Mouse (Mus musculus) left cerebral cortex, adult 11 months (tissue): ENCODE results near the gene Ugt1a10.
"Not testable (repeated sequence)": the region's sequence is repeated elsewhere in the genome, so short reads cannot be mapped to it uniquely, and the experiment has no call there.

Experiments
- DNase-seq: peaks from one replicate; pipeline ENCODE4 v3.0.0; 2022; ENCODE audit warnings: low spot score

Ugt1a10 gene

DNA sequence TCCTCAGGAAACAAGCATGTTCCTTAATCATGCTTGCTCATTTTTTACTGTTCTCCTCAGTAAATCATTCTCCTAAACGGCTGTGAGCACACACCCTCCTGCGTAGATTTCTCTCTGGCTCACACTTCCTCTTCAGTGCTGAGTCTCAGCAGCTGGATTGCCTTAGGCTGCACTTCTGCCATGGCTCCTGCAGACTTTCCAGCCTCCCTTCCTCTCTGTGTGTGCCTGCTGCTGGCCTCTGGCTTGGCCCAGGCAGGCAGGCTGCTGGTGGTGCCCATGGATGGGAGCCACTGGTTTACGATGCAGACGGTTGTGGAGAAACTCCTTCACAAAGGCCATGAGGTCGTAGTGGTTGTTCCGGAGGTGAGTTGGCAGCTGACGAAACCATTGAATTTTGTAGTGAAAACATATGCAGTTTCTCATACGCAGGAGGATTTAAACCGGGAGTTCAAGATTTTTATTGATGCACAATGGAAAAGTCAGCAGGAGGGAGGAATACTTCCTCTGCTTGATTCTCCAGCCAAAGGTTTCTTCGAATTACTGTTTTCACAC lies 39.8 kb downstream of the Ugt1a10 start, which contains the start of gene Ugt1a7c:
Gene Ugt1a7c, plus strand, starts transcription at position 122 of the 552 bp plus-strand sequence.
- DNase-seq: no peak

DNA sequence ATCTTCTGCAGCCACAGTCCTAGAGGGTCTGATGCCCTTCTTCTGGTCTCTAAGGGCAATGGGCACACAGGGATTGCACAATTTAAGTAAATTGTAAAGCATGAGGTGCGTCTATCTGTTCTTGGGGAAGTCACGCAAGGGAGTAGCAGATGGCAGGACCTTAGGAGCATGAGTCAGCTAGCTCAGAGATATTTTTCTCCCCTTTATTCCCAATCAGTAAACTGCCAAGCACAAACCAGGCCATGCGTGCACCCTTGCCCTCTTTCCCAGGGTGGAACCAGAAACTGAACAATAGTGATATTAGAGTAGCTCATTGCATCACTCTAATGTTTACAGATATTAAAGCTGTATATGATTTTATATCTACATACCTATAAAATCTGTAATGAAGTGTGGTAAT lies 43.4 kb downstream of the Ugt1a10 start:
- DNase-seq: not testable (repeated sequence)

DNA sequence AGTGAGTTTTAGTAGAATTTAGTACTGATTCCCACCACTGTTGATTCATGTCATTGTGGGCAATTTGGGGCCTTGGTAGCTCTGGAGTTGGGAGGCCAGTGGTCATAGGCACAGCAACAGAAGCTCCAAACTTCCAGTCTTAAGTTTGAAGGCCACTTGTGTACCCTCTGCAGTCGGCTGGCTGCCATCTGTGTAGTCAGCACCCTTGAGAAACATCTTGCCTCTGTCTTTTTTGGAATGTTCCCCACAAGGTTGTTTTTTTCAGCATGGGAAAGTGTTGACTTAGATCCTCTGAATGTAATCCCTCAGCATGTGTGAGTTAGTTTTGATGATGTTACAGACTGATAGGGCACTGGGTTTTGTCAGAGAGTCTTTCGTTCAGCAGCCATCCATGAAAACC lies 44.5 kb downstream of the Ugt1a10 start:
- DNase-seq: not testable (repeated sequence)

DNA sequence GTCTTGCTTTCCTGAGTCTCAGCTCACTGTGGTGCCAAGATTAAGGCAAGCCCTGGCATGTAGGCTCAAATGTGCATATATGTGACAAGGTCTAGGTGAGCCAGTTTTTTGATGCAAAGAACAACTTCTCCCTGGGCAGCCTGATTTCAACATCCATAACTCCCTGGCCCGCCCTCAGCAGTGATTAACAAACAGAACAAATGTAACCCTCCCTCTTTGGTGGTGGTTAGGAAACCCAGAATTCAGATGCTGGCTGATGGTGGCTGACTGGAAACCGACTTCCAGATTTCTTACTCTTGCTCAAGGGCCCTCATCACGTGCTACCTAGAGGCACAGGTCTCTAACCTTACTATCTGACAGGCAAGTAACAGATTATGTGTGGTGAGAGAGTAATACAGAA lies 47.8 kb downstream of the Ugt1a10 start, which contains the start of gene Ugt1a6b:
Gene Ugt1a6b, plus strand, starts transcription at position 234 of the 400 bp plus-strand sequence.
- not testable (repeated sequence) for DNase-seq

DNA sequence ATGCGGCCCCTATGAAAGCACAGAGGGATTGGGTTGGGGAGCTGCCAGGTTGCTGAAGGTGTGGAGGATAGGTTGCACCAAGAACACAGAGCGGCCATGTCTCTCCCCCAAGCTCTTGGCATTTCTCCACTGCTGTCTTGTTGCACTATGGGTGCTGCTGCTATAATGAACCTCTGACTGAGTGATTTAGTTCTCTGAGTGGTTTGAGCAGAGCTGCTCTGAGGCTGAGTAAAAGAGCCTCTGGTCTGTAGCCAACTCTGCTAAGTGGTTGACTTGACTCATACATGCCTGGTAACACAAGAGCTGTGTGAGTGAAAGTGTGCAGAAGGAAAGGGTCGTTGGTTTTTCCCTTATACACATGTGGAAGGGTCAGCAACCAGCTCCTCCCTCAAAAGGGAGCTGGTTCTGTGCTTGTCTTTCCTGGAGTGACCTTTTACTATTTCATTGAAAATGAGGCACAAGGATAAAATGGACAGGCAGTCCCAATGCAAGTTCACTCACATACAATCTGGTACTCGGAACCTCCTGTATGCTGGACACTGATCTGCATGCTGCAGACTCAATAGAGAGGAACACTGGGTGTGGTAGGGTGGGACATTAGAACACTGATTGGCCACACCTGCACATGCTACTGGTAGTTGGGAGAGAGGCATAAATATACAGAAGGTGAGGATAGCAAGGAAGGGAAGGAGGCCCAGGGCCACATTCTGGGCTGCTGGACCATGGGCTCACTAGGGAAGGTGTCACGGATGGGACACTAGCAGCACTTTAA lies 48.7 kb downstream of the Ugt1a10 start:
- DNase-seq: not testable (repeated sequence)

DNA sequence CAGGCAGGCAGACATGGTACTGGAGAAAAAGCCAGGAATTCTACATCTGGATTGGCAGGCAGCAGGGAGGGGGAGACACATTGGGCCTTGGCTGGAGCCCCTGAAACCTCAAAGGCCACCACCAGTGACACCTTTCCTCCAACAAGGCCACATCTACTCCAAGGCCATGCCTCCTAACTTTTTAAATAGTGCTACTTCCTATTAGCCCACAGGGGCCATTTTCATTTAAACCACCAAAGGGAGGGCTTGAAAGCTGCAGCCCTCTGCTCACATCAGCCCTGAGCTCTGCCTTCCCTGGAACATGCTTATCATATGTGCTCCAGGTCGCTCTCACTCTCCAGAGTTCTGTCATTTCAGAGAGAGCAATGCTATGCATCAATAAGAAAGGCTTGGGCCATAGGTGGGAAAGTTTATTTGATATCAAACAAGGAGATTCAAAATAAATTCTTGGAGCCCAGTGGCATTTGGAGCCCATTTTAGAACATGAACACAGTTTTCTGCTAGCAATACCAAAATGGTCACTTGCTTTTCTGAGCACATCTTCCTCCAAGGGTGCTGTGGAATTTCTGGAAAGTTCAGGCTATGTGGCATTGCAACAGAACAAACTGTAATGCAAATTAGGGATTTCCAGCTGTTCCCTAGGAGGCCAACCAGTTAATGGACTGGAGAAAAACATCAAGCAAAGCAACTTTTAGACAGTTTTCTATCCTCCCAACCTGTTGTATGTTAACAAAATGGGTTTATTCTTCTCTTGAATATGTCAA lies 49.7 kb downstream of the Ugt1a10 start:
- no peak for DNase-seq

DNA sequence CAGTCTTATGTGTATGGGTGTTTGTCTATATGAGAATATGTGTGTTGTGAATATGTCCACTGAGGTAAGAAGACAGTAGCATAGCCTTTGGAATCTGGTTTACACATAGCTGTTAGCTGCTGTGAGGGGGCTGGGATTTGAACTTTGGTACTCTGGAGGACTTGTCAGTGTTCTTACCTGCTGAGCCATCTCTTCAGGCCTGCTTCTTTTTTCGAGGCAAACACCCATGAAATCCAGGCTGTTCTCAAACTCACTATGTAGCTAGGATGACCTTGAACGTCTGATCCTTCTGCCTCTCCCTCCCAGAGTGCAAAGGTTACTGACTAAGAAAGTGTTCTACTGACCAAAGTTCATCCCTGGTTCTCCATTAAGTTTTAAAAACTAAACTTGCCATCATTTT lies 50.5 kb downstream of the Ugt1a10 start:
- DNase-seq: no peak

DNA sequence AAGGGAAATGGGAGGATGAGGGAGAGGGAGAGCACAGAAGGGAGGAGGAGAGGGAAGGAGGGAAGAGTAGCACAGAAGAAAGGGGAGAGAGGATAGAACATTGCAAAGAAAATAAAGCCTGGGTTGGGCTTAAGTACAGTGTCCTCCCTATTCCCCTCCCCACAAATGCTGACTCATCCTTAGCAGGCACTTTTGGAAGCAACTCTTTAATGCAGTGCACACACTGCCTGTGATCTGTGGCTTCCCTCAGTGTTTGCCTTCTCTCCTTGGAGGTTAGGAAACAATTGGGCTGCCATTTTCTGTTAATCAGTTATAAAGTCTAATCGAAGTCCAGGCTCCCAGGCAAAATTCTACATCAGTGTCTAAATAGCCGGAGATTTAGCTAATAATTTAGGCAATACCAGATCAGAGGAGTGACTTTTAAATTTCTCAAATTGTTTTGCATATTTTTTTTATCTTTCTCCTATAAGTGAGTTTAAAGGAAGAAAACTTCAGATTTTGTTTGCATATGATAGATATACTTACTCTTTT lies 53.9 kb downstream of the Ugt1a10 start:
- DNase-seq: not testable (repeated sequence)

DNA sequence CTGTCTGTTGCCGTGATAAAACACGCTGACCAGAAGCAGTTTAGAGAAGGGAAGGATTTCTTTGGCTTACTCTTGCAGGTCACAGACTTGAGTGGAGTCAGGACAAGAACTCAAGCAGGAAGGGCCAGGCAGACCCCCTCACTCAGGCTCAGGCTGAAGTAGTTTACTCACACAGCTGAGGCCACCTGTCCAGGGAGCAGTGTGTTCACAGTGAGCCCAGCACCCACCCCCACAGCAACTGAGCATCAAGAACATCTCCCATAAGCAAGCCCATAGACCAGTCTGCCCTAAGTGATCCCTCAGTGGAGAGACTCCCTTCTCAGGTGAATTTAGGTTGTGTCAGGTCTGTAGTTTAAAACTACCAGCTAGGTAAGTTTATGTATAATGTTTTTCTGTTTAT lies 54.4 kb downstream of the Ugt1a10 start:
- not testable (repeated sequence) for DNase-seq

DNA sequence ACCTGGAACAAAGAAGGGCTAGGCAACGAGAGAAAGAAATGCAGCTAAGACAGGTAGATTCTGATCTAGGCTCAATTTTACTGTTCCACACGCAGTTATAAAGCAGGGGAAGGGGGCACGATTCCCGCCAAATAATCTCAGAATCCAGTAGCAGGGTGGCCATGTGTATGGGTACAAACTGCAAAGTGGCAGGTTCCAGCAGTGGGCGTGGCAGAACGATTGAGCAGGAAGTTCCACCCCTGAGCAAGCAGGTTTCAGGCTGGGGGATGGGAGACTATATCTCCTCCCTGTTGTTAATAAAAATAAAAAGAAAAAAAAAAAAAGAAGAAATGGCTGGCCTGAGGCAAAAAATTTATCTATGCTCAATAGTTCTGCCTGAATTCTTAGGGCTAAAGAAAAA lies 57.6 kb downstream of the Ugt1a10 start:
- DNase-seq: not testable (repeated sequence)

DNA sequence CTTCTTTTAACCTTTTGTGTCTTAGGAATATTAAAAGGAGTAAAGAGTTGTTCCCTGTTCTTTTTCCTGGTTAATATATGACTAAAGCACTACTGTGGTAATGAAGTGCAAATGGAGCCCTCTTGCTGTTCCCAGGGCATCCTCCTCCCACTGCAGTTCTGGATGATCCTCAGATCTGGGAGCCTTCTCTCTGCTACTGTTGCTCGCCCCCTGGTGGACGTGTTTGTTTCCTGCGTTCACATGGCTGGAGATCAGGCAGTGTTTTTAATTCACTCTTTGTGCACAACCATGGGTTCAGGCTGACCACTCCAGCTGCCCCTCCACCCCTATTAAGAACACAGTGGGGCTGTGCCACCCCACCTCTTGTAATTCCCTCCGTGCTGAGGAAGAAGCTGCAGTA lies 65.4 kb downstream of the Ugt1a10 start:
- DNase-seq: not testable (repeated sequence)

DNA sequence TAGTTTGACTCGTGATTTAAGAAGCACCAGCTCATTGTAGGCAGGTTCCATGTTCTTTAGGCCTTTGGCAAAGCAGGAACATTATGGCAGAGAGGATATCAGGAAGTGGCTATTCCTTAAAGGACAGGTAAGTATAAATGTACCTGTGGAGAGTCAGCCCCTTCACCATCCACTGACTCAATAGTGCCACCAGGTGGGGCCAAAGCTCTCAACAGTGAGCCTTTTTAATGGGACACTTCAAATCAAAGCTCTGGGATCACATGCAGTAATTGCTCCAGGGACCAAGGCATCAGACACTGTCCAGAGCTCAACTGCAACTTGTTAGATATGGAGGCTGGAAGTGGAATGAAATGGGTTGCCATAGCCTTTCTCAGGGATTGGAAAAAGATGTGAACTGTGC lies 66.3 kb downstream of the Ugt1a10 start:
- not testable (repeated sequence) for DNase-seq

DNA sequence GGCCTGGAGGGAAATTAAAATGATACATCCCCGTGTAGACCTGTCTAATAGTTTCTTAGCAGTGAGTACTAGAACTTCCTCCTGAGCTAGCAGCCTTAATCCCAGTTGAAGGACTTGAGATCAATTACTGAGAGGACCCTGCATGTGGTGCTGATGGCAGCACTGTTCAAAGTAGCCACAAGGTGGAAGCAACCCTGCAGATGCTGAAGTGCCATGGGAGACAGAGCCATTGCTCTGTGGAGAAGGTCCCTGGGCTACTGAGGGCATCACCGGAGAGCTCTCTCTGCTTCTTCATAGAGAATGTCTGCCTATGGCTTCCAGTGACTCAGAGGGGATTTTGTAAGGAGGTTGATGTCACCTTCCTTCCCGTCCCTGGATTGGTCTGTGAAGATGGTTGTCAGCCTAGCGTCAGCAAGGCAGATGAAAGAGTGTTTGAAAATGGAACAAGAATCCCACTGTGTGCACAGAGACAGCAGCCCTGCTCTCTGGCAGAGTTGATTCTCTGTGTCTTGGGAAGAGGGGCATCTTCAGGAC lies 70.7 kb downstream of the Ugt1a10 start:
- DNase-seq: not testable (repeated sequence)

DNA sequence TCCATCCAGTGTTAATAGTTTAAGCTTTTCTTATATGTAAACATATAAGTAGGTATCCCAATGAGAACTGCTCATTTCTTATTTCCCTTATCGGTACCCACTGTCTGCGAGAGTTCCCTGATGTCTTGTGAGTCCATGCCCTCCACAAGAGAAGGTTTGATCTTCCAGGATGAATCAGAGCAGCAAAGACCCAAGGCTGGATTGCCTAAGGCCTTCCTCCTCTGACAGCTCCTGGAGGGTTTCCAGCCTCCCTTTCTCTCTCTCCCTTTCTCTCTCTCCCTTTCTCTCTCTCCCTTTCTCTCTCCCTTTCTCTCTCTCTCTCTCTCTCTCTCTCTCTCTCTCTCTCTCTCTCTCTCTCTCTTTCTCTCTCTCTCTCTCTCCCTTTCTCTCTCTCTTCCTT lies 73.9 kb downstream of the Ugt1a10 start:
- not testable (repeated sequence) for DNase-seq

DNA sequence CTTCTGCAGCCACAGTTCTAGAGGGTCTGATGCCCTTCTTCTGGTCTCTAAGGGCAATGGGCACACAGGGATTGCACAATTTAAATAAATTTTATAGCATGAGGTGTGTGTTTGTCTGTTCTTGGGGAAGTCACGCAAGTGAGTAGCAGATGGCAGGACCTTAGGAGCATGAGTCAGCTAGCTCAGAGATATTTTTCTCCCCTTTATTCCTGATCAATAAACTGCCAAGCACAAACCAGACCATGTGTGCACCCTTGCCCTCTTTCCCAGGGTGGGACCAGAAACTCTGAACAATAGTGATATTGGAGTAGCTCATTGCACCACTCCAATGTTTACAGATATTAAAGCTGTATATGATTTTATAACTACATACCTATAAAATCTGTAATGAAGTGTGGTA lies 75.0 kb downstream of the Ugt1a10 start:
- not testable (repeated sequence) for DNase-seq

DNA sequence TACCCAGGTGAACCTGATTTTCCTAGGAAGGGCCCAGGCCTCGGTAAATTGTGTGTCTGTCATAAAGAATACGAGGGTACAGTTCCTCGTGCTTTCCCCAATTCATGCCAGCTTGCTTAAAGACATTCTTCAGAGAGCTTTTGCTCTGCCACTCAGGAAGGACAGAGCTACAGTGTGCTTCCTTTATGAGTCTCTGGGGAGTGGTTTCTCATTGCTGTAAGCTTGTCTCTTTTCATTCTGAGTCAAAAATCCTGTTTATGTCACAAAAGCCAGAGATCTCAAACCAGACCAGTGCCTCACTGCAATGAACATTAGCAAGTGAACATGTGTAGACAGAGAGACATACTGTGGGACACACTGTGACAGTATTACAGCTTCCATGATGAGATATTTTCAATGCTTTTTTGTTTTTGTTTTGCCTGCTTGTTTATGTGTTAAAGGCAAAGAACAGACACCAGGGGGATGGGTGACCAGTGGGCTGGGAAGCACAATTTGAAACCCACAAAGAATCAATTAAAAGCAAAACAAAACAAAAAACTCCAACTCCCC lies 78.8 kb downstream of the Ugt1a10 start:
- no peak for DNase-seq

DNA sequence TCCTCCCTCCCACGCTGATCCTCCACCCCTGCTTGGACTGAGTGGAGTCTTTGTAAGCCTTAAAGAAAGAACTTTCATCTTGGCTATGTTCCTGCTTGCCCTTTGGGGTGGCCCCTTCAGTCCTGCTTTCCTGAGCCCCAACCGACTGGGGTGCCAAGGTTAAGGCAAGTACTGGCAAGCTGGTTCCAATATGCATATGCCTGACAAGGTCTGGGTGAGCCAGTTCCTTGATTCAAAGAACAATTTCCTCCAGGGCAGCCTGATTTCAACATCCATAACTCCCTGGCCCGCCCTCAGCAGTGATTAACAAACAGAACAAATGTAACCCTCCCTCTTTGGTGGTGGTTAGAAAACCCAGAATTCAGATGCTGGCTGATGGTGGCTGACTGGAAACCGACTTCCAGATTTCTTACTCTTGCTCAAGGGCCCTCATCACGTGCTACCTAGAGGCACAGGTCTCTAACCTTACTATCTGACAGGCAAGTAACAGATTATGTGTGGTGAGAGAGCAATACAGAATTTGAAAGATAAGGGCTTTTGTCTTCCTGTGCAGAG lies 79.3 kb downstream of the Ugt1a10 start, which contains the start of gene Ugt1a6a:
Gene Ugt1a6a, plus strand, starts transcription at position 353 of the 555 bp plus-strand sequence.
- DNase-seq: not testable (repeated sequence)

DNA sequence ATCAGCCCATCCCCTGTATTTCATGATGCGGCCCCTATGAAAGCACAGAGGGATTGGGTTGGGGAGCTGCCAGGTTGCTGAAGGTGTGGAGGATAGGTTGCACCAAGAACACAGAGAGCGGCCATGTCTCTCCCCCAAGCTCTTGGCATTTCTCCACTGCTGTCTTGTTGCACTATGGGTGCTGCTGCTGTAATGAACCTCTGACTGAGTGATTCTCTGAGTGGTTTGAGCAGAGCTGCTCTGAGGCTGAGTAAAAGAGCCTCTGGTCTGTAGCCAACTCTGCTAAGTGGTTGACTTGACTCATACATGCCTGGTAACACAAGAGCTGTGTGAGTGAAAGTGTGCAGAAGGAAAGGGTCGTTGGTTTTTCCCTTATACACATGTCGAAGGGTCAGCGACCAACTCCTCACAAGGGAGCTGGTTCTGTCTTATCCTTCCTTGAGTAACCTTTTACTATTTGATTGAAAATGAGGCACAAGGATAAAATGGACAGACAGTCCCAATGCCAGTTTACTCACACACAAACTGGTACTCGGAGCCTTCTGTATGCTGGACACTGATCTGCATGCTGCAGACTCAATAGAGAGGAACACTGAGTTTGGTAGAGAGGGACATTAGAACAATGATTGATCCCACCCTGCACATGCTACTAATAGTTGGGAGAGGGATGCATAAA lies 80.2 kb downstream of the Ugt1a10 start:
- DNase-seq: not testable (repeated sequence)

DNA sequence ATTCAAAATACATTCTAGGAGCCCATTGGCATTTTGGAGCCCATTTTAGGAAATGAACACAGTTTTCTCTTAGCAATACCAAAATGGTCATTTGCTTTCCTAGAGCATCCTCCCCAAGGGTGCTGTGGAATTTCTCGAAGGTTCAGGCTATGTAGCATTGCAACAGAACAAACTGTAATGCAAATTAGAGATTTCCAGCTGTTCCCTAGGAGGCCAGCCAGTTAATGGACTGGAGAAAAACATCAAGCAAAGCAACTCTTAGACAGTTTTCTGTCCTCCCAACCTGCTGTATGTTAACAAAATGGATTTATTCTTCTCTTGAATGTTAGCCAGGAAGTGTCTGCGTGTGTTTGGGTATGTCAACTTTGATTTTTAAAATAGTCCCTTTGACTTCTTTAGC lies 81.5 kb downstream of the Ugt1a10 start:
- no peak for DNase-seq

DNA sequence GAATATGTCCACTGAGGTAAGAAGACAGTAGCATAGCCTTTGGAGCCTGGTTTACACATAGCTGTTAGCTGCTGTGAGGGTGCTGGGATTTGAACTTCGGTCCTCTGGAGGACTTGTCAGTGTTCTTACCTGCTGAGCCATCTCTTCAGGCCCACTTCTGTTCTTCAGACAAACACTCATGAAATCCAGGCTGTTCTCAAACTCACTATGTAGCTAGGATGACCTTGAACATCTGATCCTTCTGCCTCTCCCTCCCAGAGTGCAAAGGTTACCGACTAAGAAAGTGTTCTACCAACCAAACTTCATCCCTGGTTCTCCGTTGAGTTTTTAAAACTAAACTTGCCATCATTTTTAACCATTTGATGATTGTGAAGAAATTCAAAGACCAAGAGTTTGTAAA lies 82.1 kb downstream of the Ugt1a10 start:
- no peak for DNase-seq

DNA sequence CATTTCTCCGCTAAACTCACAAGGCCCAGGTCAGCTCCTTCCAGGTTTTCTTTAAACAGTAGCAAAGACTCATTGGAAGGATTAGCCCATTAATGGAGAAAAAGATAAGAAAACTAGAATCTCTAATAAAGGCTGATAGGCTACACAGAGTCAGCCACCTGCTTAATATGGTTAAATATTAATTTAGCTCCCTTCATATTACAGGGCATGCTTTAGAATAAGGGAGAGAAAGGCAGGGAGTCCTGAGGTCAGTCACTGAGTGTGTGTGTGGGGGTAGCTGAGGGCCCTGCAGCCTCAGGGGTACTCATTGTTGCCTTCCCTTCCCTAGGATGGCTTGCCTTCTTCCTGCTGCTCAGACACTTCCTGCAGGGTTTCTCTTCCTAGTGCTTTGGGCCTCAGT lies 83.0 kb downstream of the Ugt1a10 start:
- no peak for DNase-seq
